Mouse (Mus musculus) brain, embryonic 14.5 days (tissue): ENCODE results near the gene Arhgap27.

Source experiments
- CTCF ChIP-seq: fragments of 200-500 bp; IDR thresholded peaks from 2 replicates; pipeline ENCODE4 v1.5.1; 2012; ENCODE audit warnings: inconsistent platforms, mild to moderate bottlenecking, moderate library complexity, borderline replicate concordance; ENCODE audit not compliant: insufficient read depth, insufficient read length; ENCODE audit errors: extremely low read depth
- POLR2A ChIP-seq: fragments of 200-500 bp; IDR thresholded peaks from 2 replicates; pipeline ENCODE4 v1.6.1; 2012; ENCODE audit warnings: mild to moderate bottlenecking, inconsistent platforms, borderline replicate concordance; ENCODE audit not compliant: poor library complexity, insufficient read depth, insufficient read length, severe bottlenecking; ENCODE audit errors: extremely low read depth

DNA sequence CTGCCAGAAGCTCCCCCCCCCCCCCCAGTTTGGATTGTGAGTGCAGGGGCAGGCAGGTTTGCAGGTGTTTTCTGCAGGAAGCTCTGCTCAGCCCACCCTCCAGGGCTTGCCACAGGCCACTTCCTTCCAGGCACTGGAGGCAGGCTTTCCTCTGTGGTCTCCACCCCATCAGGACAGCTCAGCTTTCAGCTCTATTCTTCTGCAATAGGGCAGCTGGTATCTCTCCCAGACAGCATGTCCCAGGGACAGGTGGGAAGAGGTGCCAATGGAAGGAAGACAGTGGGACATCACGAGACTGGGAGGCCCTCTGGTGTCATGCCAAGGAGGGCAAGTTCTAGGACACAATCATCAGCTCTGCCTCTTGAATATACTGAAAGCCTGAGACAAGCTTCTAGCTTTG lies 11.8 kb upstream of the Arhgap27 start:
- TF ChIP-seq POLR2A, result no peak
- no peak for TF ChIP-seq CTCF
